In the genomic region with DNA sequence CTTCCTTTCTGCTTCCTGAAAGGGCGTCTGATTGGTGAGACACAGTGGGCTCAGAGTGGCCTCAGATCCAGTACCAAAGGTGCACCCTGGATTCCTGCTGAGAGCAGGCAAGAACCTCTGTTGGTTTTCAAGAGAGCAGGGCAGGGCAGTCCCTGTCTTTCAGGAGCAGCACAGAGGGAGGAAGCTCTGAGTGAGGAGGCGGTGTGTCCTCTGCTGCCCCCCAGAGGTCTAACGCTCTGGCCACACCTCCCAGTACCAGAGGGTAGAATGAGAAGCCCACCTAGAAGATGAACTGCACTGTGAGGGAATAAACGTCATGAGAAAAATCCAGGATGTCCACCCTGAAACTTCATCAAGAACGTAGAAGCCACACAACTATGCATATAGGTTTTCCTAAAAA, we compare ENCODE assay signal across 8 mouse cellular contexts. TPM values are rescaled to one million over a fixed set of nuclear protein-coding genes. Genes with fewer than 3 reads are reported as not detected.
DNase-seq lines count a peak whose midpoint lies in the region; ATAC-seq and TF ChIP-seq lines count a peak whose summit lies in the region.

No protein-coding gene starts in this region.

- no peak overlapping the region for H3K4me3 ChIP-seq in embryonic facial prominence, embryonic 11.5 days (ENCODE audit: low read depth, low read length)
- H3K4me3 ChIP-seq in heart, embryonic 14.5 days (ENCODE audit: control insufficient read depth in 1 of 2, insufficient read depth in 1 of 2, low read depth in 1 of 2, low read length in 2 of 2): no peak overlapping the region
- H3K4me3 ChIP-seq in kidney, postnatal 0 days (replicated peaks; ENCODE audit: low read depth, low read length): no peak overlapping the region

- DNase-seq in 416B (ENCODE audit: low read depth) (peak; percentile 52), MN1 (ENCODE audit: low spot score) (peak; percentile 17)
- peak; percentile 66 for DNase-seq in embryonic facial prominence, embryonic 11.5 days (ENCODE audit: low spot score)
- peak; percentile 61 for DNase-seq in kidney, postnatal 0 days (ENCODE audit: low spot score)
- peak; percentile 62 to 70 for DNase-seq in lung, postnatal 4 days
- DNase-seq in thymus, adult 18-20 months: peak; percentile 29 to 34
- DNase-seq in yolk sac, embryonic 10.5 days (ENCODE audit: low spot score): no peak

- H3K27me3 ChIP-seq in embryonic facial prominence, embryonic 11.5 days (ENCODE audit: control insufficient read depth, insufficient read depth, low read length): no peaks in the 10 kb centered on the region
- no peaks in the 10 kb centered on the region for H3K27me3 ChIP-seq in heart, embryonic 14.5 days (ENCODE audit: control insufficient read depth, insufficient read depth, low read length)
- no peaks in the 10 kb centered on the region for H3K27me3 ChIP-seq in kidney, postnatal 0 days (ENCODE audit: insufficient read depth, low read length)

- 44% methylated on average over 5 of the region's 5 CpGs for WGBS in embryonic facial prominence, embryonic 11.5 days
- WGBS in heart, embryonic 14.5 days: 39% methylated on average over 5 of the region's 5 CpGs
- WGBS in kidney, postnatal 0 days: 48% methylated on average over 5 of the region's 5 CpGs

- H3K4me1 ChIP-seq in embryonic facial prominence, embryonic 11.5 days (ENCODE audit: control insufficient read depth, insufficient read depth, low read length): no peaks in the 10 kb centered on the region
- H3K4me1 ChIP-seq in heart, embryonic 14.5 days (ENCODE audit: control insufficient read depth in 2 of 2, insufficient read depth in 2 of 2, low read length in 2 of 2): no peaks in the 10 kb centered on the region
- no peaks in the 10 kb centered on the region for H3K4me1 ChIP-seq in kidney, postnatal 0 days (replicated peaks; ENCODE audit: insufficient read depth, low read length)

- H3K27ac ChIP-seq in embryonic facial prominence, embryonic 11.5 days (replicated peaks; ENCODE audit: low read depth, low read length): no peak overlapping the region
- no peak overlapping the region for H3K27ac ChIP-seq in heart, embryonic 14.5 days (replicated peaks in 1 of 2; ENCODE audit: control insufficient read depth in 1 of 2, insufficient read depth in 1 of 2, low read depth in 2 of 2, low read length in 2 of 2)
- H3K27ac ChIP-seq in kidney, postnatal 0 days: no peak overlapping the region

- no peaks in the 10 kb centered on the region; the same call in 1 of the 2 replicates for H3K36me3 ChIP-seq in embryonic facial prominence, embryonic 11.5 days (replicated peaks; ENCODE audit: control insufficient read depth, insufficient read depth, low read depth, low read length)
- peaks cover 38% of the 10 kb centered on the region for H3K36me3 ChIP-seq in heart, embryonic 14.5 days (ENCODE audit: control insufficient read depth, insufficient read depth, low read length)
- peaks cover 23% of the 10 kb centered on the region for H3K36me3 ChIP-seq in kidney, postnatal 0 days (ENCODE audit: insufficient read depth, low read length)

- H3K9me3 ChIP-seq in embryonic facial prominence, embryonic 11.5 days (replicated peaks; ENCODE audit: control insufficient read depth, low read length): no peaks in the 10 kb centered on the region
- peaks cover 2% of the 10 kb centered on the region; the same call in 1 of the 2 replicates for H3K9me3 ChIP-seq in heart, embryonic 14.5 days (ENCODE audit: control insufficient read depth, low read length)
- no peaks in the 10 kb centered on the region for H3K9me3 ChIP-seq in kidney, postnatal 0 days (replicated peaks; ENCODE audit: low read length)

- H3K9ac ChIP-seq in embryonic facial prominence, embryonic 11.5 days (replicated peaks; ENCODE audit: low read length): no peak overlapping the region
- no peak overlapping the region for H3K9ac ChIP-seq in heart, embryonic 14.5 days (ENCODE audit: low read length)
- no peak overlapping the region for H3K9ac ChIP-seq in kidney, postnatal 0 days (ENCODE audit: low read depth, low read length)

- H3K4me2 ChIP-seq in embryonic facial prominence, embryonic 11.5 days (ENCODE audit: low read depth, low read length): no peak overlapping the region
- H3K4me2 ChIP-seq in heart, embryonic 14.5 days (ENCODE audit: low read length): no peak overlapping the region
- H3K4me2 ChIP-seq in kidney, postnatal 0 days (ENCODE audit: low read length): no peak overlapping the region

- peak; percentile 74 for TF ChIP-seq CTCF in kidney, postnatal 0 days (IDR thresholded peaks at IDR 0.05; ENCODE audit: low read depth)

- ATAC-seq in embryonic facial prominence, embryonic 11.5 days (replicated peaks; ENCODE audit: insufficient number of reproducible peaks, low FRiP score, low TSS enrichment, low read depth): peak; percentile 88
- peak; percentile 71; the same call in 1 of the 2 replicates for ATAC-seq in heart, embryonic 14.5 days (ENCODE audit: insufficient number of reproducible peaks, insufficient read depth, low FRiP score, low read depth)
- ATAC-seq in kidney, postnatal 0 days (replicated peaks; ENCODE audit: low FRiP score, low read depth): peak; percentile 73; the same call in 1 of the 2 replicates

RNA-seq across cellular contexts. Expression of a gene that starts 21.5 kb away (rescaled TPM):
- polyA plus RNA-seq in embryonic facial prominence, embryonic 11.5 days (2014; fragmentation: Nextera tagmentation; extraction: Ambion mirVana): 14.2 and 17.7 TPM in 2 replicates
- polyA plus RNA-seq in heart, embryonic 14.5 days (2014; fragmentation: Nextera tagmentation; extraction: Ambion mirVana): 9.2 and 10.3 TPM in 2 replicates
- polyA plus RNA-seq in kidney, postnatal 0 days (2015; fragmentation: Nextera tagmentation; extraction: Ambion mirVana): 23.8 and 27.3 TPM in 2 replicates

RNA-seq across cellular contexts. Expression of a gene that starts 34.3 kb away (rescaled TPM):
- 52.7 and 53.9 TPM in 2 replicates for polyA plus RNA-seq in embryonic facial prominence, embryonic 11.5 days (2014; fragmentation: Nextera tagmentation; extraction: Ambion mirVana)
- polyA plus RNA-seq in heart, embryonic 14.5 days (2014; fragmentation: Nextera tagmentation; extraction: Ambion mirVana): 51.8 and 52.2 TPM in 2 replicates
- polyA plus RNA-seq in kidney, postnatal 0 days (2015; fragmentation: Nextera tagmentation; extraction: Ambion mirVana): 48.4 and 49.4 TPM in 2 replicates
